Mouse (Mus musculus) mouse trophoblast stem cell (cell line): Measurements from ENCODE around the gene Gap43.
"Not testable (repeated sequence)": the region's sequence is repeated elsewhere in the genome, so short reads cannot be mapped to it uniquely, and the experiment has no call there.

Experiments
- in situ Hi-C, 2 experiments: fragments of 300-500 bp; cut with MseI, MboI; formaldehyde crosslinking; loops; 2 replicates in 1 of 2; 3 replicates in 1 of 2; pipeline ENCODE4 v1.15.1; 2025

Gene Gap43

DNA sequence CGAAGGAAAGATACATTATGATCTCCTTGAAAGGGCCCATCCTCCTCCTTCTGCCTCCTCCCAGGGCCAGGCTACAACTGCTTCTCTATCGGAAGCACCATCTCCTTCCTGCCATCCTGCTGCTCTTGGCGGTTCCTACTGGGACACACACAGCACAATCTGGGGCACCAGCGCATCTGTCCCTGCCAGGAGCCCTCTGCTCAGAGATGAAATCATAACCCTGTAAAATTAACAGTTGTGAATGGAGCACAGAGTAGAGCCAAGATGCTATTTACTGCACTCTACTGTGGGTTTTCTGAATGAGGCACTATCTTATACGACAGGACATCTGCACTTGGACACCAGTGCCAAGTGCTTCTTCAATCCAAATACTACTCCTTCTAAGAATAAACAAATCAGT, 46.0 kb downstream of the Gap43 start:
- in situ Hi-C loops = loop anchor here (25.0 kb wide), 2 partner anchors 493 to 618 kb away; no protein-coding TSS in a partner anchor

DNA sequence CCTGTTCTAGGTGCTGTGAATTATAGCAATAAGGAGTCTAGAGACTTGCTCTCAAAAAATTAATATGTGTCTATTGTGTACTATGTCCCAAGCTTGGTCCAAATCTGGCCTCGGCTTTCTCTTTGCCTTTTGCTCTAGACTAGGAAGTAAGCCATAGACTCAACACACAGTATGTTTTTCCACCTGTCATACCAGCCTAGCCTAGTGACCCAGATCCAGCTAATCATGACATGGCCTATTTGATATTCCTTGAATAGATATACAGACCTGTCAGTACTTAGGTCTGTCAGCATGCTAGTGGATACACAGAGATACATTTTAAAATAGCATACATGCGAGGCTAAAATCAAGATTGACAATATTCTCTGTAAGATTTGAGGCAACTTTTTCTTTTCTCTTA, 46.4 kb downstream of the Gap43 start:
- in situ Hi-C loops = loop anchor here (25.0 kb wide), 2 partner anchors 493 to 618 kb away; no protein-coding TSS in a partner anchor

DNA sequence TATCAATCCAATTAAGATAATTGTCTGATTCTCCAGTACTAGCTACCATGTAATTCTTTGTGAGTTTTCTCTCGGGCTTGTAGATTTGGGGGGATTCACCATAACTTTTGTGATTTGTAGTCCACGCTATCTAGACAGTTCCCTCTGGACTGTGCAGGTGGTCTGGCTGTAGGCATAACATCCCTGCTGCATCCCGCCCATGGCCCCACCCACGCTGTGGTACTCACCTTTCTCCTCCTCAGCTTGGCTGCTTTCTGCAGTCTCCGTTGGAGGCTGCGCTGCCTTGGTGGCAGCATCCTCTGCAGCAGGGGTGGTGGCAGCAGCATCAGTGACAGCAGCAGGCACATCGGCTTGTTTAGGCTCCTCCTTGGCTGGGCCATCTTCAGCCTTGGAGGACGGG, 48.9 kb downstream of the Gap43 start:
- in situ Hi-C loops = loop anchor here (25.0 kb wide), 2 partner anchors 496 to 621 kb away; no protein-coding TSS in a partner anchor

DNA sequence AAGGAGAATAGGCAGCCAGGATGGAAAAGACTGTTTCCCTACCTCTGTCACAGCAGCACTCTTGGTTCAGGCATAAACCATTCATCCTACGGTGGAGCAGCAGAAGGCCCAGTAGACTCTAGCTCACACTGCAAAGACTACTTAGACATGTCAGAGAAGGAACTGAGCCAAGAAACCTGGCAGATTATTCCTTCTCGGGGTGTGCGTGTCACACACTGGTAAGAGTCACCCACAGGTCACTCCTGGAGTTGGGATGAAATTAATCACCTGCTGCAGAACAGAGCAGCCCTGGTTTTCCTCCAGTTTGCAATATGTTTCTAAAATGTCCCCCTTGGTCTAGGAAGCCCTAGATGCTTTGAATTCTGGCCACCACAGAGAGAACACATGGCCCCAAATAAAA, 56.4 kb downstream of the Gap43 start:
- in situ Hi-C loops = loop anchor here (25.0 kb wide), 2 partner anchors 503 to 628 kb away; no protein-coding TSS in a partner anchor

DNA sequence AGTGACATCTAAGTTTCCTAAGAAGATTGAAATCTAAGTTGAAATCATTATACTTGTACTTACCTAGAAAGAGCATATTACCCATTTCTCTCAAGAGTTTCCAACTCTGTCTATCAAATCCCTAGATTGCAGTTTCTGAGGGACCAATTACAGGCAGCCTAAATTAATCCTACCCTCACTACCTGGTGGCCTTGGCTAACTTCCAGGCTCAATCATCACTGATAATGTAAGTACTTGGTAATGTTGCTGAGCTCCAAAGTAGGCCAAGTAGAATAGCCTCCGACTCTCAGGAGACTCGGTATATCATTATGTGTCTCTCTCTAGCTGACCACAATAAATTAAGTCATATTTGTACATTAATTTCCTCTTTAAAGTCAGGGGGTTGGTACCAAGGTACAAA, 62.7 kb downstream of the Gap43 start:
- in situ Hi-C loops = loop anchor here (5.0 to 25.0 kb wide), 3 partner anchors 505 to 635 kb away; no protein-coding TSS in a partner anchor

DNA sequence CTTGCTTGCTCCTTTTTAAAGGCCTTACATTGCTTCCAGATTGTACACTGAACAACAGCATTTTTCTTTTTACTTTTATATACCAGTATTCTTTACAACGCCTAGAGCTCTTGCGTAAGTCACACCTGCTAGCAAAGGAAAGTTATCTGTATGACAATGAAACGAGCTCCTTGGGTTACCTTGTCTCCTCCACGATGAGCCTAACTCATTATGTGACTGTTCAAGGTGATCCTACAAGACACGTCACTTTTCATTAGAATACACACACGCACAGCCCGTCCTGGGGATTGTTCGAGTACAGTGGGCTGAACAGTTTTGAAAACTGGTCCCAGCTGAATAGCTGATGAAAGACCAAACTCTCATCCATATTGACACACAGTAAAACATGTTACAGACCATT, 63.2 kb downstream of the Gap43 start:
- in situ Hi-C loops = loop anchor here (5.0 to 25.0 kb wide), 3 partner anchors 505 to 635 kb away; no protein-coding TSS in a partner anchor

DNA sequence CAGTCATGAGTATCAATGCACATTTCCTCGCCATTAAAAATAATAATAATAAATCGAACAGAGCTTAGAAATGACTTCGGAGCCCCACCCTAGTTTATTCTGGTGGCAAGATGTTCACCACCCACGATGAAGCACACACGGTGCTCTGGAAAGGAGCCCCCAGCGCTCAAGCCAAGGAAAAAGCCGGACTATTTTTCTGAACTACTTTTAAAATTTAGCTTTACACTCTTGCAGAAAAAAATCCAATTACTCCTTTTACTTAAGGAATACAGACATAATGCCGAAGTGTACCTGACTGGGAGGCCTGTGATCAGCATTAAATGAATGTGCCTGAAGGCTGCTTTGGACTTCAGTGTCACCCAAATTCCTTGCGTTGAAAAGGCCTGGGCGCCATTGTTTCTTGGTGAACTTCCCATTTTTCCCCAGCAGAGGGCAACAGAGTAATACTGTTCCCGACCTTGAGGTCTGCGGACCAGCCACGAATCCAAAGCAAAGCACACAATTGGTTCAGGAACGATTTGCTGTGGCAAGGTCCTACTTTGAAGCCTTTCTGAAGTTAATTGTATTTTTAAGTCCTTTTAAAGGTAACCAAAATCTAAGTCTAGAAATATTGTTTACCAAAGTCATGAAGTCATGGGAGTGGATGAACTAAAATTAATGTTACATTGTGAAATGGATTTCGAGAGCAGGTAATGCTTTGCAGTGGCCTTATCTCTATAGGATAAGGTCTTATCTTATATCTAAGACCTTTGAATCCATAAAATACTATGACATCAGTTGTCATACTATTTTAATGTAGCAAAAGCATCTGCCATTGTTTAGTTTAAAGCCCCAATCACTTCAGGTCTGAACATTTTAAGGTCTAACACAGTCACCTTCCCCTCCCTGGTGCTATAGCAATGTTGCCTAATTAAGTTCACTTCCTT, 64.0 kb downstream of the Gap43 start:
- in situ Hi-C loops = loop anchor here (5.0 to 25.0 kb wide), 3 partner anchors 506 to 636 kb away; no protein-coding TSS in a partner anchor

DNA sequence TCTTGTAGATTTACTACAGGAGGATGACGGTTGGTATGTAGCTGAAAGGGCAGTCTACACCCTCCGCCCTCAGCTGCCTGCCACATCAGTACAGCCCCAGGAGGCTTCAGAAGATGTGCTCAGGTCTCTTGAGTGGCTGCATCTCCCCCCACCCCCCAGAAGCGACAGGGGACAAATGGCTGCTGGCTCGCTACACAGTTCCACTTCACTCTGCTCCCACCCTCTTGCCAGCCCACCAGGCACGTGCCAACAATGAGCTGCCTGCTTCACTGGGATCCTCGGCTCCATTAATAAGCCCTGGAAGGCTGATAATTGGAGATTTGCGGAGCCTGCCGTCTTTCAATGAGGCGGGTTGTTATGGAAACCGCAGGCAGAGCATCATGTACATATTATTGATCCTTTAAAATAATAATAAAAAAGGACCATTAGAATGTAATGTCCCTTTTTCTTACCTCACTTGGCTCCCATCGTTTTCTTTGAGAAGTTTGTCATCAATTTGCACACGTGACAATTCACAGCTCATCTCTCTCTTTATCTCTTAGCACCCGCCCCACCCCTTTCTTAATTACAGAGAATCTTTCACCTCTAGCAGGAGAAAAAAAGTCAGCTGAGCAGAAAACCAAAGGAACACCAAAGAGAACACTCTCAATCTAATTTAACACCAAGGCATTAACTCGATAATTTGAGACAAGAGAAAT, 64.8 kb downstream of the Gap43 start:
- in situ Hi-C loops = loop anchor here (5.0 to 25.0 kb wide), 3 partner anchors 507 to 637 kb away; no protein-coding TSS in a partner anchor

DNA sequence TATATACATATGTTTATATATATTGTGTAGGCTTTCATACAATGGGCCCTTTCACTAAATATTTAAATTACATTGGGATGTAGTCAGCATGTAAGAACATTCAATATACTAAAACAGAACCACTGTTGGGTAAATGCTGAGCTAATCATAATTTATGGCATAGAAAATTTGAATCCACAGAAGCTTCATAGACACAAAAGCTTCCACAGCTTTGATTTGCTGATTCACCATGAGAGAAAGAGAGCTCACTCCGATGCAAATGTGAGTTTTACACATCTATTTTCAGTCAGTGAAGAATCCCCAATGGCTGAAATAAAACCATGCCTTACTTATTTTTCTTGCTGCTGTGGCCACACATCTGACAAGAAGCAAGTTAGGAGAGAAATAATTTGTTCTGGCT, 69.2 kb downstream of the Gap43 start:
- in situ Hi-C loops = no loop called here

DNA sequence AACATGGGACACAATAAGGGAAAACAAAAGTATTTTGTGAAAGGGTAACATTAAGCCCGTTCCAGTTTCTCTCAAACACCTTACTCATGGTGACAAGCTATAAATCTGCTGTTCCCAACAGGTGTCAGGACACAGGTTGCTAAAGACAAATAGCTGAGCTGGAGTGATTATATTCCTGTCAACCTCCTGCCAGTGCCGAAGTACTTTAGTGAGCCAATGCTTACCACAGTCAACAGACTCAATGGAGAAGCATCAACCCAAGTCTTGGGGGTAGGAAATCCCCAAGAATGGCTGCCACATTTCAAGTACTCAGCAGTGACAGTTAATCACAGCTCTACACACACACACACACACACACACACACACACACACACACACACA, 70.9 kb downstream of the Gap43 start:
- in situ Hi-C loops = no loop called here

DNA sequence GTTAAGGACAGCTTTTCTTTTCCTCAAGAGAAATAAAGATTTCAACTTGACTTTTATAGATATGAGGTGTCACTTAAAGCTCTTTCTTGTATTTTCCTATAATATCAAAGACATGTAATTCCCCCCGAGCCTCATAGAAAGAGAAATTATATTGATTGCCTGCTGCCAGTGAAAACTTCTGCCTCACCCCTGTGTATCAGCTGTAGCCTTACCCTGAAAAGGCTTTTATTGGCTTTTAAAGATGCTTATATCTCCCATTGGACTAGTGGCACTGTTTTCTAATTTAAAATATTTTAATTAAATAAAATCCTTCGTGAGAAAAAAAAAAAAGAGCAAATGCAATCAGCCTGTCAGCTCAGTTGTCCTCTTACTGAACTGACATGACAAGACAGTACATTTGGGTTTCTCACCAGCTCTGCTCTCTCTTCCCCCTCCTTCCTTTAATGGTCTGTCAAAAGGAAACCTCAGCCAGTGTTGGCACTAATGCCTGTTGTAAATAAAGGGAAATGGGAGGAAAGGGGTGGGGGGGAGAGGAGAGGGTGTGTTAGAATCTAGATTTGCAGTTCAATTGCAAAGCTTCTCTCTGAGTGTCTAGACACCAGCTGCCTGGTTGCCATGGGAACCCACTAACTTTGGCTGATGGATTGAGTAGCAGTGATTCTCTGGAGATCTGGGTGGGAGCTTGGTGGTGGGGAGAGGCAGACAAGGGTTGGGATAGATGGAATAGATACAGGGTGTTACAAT, 71.4 kb downstream of the Gap43 start:
- in situ Hi-C loops = no loop called here

DNA sequence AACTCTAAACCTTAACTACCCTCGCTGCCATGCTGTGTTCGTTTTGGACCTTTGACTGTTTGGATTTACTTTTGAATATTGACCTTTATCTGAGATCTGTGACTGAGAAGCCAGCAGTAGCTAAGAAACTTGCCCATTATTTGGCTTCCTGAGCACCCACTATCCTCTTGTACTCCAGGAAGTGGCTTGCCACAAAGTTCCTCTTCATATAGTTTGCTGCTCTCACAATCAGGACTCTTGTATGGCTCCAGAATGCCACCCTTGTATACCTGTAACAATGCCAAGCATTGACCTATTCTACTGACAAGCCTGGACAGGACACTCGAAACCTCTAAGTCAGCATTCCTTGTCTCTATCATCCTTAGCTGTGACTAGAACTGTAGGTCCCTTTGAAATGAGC, 75.3 kb downstream of the Gap43 start:
- in situ Hi-C loops = no loop called here

DNA sequence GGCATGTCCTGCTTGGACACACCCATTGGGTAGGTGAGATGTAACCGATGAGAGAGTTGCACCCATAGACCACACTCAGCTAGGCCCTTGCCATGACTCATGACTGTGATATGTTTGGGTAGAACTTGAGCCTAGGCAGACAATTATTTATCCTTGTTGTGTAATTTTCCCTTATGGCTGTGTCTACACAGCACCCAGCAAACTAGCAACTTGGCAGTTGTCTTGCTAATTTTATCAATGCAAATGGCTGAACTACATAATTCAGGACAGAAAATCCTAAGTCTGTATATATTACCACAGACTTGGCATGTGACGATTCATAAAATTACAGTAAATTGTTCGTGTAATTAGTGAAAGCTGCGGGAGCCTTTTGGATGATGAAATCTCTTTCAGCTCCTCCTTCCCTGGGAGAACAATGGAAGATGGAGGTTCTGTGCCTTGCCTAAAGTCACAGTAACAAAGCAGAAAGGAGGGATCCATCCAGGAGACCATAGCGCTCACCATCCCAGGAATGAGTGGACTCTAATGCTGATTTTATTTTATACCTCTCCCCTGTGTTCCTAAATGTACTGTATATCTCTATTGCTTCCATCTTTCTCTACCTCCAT, 77.4 kb downstream of the Gap43 start:
- in situ Hi-C loops = no loop called here

DNA sequence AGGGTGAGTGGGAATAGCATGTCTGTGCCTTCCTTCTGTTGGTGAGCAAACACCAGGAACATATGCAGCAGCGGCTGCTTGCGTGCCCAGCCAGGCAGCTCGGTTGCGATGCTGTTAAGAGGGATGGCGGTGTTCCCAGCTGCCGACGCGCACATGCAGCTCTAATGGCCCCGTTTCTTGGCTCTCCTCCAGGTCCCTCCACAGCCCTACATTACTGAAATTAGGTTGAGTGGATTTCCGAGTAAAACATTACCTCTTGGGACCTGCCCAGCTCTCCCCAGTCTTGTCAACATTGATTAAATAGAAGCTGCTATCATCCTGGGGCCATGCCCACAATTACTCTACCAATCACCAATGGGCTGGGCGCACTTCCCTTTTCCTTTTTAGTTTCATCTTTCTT, 84.8 kb downstream of the Gap43 start:
- in situ Hi-C loops = no loop called here

DNA sequence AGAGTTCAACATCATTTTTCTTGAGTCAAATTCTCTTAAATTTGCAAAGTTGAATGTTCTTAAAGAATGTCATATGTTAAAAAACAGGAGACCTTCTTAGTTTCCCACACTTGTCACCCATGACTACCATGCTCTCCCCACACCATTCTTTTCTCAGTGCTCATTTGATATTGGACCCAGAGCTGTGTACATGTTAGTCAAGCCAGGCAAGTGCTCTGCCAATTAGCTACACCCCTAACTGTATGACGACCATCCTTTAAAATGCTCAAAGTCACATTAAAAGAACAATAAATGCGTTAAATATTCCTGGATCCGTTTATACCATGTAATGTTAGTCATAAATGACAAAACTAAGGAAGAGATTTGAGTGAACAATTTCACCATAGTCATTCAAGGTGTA, 85.2 kb downstream of the Gap43 start:
- in situ Hi-C loops = no loop called here

DNA sequence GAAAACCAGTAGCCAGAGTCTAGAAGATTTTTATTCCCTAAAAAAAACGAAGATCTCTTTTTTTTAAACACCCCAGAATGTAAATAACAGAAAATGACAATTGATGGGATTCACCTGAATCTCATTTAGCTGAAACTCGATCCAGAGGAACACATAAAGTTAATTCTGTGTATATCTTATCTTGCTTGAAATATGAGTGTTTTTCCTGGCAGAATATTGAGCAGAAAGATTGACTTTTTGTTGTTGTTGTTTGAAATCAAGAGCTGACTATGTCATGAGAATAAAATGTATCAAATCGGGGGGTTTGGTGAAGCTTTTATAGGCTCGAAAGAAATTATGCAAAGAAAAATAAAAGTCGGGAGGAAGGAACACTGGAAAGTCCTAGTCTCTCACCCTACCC, 88.2 kb downstream of the Gap43 start:
- in situ Hi-C loops = no loop called here

DNA sequence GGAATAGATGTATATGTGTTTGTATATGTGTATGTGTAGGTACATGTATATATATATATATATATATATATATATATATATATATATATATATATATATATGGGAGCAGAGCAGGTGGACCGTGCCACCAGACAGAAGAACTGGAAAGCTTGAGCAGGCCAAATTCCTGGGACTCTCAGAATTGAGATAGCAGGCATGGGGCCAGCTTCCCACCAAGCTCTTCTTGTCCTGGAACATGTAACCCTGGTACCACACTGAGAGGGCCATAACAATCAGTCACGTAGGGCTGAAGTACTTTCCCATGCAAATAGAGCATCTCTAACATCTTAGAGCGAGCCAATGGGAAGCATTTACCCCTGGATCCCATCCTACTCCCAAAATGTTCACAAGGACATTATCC, 96.3 kb downstream of the Gap43 start:
- in situ Hi-C loops = not testable (repeated sequence)

DNA sequence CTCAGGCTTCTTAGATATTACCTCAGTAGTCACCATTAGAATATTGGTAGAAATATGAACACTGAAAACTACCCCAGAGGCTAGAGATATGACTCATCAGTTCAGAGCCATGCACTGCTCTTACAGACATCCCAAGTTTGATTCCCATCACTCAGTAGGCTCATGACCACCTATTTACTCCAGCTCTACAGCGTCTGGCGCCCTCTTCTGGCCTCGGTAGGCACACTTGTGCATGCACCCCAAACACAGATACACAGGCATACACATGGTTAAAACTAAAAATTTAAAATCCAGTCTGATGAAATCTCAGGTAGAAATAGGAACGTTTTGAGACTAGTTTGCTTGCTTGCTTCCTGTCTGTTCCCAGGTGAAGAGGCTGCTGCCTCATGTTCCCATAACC, 109.1 kb downstream of the Gap43 start:
- in situ Hi-C loops = no loop called here
